Mouse (Mus musculus) bone marrow, adult 2 months (tissue): ENCODE data around the gene Uck2.

Source experiments
- CTCF ChIP-seq: fragments of 200-500 bp; IDR thresholded peaks from 2 replicates; pipeline ENCODE4 v1.5.1; 2011; ENCODE audit warnings: low read length, control low read depth; ENCODE audit not compliant: control insufficient read depth, insufficient read depth
- POLR2A ChIP-seq: fragments of 200-500 bp; IDR thresholded peaks from 2 replicates; pipeline ENCODE4 v1.6.1; 2011; ENCODE audit warnings: low read depth, mild to moderate bottlenecking, control low read depth, low read length, borderline replicate concordance; ENCODE audit not compliant: control insufficient read depth

DNA sequence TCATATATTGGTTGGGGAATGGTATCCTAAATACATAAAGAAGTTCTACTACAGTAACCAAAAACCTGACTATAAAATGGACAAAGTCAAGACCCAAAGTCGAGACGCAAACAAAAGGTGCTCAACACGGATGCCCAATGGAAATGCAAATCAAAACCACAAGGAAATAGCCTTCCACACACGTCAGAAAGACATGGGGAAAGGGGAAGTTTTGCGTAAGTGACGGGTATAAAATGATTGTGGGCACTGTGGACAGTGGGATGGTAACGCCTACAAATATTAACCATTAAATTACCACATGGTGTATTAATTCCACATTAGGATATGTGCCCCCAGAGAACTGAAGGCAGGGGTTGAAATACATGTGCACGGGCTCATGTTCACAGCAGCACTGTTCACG lies 38.8 kb downstream of the Uck2 start:
- no peak for TF ChIP-seq CTCF
- no peak for TF ChIP-seq POLR2A
